Mouse (Mus musculus): ENCODE measurements at regions not wholly inside any gene's neighbourhood (a gene's known extent, or its start where the extent isn't known, plus 50 kb on each side); places are given as distances from the start of the nearest gene placed in this dataset.
"Not testable (repeated sequence)": the region's sequence is repeated elsewhere in the genome, so short reads cannot be mapped to it uniquely, and the experiment has no call there.

DNA sequence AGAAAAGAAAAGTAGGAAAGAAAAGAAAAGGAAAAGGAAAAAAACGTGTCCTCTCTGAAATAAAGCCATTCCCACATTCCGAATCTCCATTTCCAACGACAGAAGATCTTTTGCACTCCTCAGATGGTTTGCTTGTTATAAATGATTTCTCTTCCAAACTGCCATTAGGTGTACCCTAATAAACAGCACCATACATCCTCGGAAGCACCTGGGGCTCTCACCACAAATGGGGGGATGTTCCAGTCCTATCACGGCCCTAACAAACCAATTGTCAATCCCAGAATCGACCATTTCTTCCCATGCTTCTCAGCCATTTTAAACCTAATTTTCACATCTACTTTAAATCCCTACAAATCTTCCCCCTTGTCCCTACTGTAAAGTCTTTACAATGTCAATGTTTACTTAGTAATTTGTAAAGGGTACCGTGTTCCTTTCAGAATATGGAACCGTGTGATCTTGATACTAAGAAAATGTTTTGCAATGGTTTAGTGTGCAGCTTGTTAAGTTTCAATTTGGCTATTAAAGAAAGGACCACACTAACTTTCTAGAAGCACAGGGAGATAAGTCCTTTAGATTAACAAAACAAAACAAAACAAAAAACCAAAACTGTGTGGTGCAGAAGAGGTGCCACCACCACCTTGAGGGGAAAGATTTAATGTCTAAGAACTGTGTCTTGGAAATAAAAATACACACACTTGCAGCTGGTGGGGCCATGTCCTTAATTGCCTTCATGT lies 66.6 kb upstream of the Chd2 start:
- peak; percentile 74 for DNase-seq (ENCODE audit: low read depth)

DNA sequence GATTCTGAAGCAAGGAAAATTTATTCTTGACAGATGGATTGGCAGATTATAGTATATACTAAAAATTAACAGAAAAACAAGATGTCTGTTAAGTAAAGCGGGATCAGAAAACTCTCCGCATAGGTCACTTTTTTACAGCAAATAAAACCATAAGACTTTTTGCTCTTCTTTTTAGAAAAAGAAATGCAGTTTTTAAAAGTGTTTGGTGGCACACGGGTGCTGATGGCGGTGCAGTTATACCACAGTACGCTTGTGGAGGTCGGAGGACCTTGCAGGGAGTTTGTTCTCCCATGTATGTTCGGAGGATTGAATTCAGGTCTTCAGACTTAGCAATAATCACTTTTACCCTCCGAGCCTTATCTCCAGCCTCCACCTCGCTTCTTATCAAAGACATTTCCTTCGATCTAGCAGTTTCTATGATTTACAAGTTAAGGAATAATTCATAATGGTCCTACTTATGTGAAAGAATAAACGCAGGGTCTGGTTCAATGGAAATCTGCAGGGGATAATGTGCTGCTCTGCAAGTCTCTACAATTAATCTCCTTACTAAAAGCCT lies 65.9 kb upstream of the Chd2 start:
- peak; percentile 78 for DNase-seq (ENCODE audit: low read depth)

DNA sequence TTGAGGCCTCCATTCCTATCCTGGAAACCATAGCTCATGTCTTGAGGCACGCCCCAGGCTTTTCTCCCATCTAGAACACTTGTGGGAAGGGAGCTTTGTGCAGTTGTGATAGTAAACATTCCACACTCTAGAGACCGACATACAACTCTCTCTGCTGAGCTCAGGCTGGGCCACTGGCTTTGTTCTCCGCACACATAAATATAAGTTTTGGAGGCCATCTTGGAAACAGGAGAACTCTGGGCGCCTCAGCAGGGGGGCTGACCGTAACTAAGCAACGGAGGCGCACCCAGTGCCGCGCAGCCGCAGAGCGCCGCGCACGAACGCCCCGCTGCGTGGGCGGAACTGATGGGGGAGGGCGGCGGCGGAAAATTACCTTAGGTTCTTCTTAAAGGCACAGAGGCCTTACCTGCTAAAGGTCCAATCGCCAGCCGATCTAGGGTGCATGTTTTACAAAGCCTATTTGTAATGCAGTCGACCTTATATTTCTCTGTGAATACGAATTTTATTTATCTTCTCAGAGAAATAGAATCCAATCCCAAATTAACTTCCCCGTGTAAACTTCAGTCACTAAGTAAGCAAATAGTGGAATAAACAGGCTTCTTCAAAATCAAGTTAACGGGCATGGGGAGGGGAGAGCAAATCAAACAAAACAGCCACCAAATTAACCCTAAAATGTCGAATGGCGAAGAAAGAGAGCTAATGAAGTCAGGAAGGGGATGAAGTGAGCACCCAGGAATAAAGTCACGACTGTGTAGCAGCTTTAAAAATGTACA lies 65.2 kb upstream of the Chd2 start:
- peak; percentile 96 for DNase-seq (ENCODE audit: low read depth)

DNA sequence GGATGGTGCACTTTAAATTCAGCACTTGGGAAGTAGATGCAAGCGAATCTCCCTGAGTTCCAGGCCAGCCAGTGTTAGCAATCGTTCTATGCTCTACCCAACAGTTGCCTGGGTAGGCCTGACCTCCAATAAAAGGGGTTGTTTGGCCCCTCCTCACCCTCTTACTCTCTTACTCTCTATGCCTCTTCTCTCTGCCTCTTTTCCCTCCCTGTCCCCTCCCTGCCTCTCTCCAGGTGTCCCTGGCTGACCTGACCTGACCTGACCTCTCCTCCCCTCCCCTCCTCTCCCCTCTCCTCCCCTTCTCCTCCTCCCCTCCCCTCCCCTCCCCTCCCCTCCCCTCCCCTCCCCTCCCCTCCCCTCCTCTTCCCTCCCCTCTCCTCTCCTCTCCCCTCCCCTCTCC lies 63.0 kb upstream of the Chd2 start:
- no peak for DNase-seq (ENCODE audit: low read depth)

DNA sequence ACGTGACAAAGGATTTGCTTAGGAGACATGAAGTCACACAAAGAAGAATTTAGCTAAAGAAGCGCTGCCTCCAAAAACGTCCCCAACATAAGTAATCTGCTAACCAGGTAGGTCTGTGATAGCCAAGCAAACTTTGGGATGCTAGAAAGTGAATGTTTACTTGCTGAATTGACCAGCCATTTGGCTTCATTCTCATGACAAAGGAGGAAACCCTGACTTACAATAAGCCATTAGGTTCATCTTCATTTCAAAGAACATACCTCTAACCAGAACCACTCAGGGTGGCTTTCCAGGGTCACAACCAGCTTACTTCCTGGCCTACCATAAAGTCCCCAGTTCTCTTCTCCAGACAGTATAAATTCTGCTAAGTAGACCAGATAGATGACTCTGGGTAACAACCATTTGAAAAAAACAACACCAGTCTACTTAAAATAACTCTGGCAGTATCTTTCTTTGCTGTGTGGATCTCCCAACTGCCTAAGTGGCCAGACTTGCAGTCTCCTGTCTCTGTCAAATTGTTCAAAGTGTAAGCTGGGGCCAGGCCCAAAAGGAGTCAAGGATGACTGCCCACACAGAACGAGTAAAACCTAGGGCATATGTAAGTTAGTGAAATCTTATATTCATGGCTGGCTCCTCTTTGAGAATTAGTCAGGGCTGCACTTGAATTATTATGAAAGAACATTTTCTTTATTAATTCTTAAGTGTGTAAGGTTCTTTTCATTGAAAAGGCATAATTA lies 61.4 kb upstream of the Chd2 start:
- DNase-seq (ENCODE audit: low read depth) = no peak

DNA sequence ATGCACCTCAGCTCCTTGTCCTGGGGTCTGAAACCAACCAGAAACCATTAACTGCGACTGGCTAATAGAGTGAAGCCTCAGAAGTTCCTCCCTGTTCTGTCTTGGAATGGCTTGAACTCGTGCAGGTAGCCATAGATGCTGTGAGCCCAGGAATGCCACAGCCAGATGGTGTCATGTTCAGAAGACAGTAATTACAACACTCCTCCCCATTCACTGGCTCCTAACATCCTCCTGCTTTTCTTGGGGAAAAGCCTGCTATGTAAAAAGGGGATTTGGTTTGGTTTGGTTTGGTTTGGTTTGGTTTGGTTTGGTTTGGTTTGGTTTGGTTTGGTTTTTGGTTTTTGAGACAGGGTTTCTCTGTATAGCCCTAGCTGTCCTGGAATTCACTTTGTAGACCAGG lies 59.7 kb upstream of the Chd2 start:
- DNase-seq (ENCODE audit: low read depth) = no peak

DNA sequence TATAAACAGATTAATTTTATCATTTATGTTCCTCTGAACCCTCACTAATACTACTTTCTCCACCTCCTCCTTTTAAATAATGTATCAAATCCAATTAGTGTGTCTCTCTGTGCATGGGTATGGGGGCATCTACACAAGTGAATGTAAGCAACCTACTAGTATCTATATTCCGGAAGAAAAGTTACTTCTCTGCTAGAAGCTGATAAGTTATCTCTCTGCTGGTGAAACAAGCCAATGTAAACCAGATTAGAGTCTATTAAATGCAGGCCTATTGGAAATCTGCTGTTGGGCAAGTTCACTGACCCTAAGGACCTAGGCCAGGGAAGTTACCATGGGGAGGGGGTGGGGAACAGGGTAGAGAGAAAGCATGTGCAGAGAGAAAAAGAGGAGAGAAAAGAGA lies 59.1 kb upstream of the Chd2 start:
- no peak for DNase-seq (ENCODE audit: low read depth)

DNA sequence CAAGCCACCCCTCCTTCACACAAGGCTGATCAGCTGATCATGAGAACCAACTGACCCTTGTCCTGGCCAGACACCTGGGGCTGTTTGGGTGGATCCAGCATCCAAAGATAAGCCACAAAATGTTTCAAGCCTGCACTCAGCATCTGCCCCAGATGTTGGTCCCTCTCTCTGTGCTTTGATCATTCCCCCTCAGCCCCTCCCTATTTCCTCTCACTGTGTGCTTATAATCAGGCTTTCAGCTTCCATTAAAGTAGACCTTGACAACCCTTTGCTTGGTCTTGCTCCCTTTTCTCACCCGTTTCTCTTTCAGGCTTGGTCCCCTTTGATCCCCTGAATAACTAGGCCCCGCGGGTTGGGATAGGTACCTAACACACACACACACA lies 58.4 kb upstream of the Chd2 start:
- not testable (repeated sequence) for DNase-seq (ENCODE audit: low read depth)

DNA sequence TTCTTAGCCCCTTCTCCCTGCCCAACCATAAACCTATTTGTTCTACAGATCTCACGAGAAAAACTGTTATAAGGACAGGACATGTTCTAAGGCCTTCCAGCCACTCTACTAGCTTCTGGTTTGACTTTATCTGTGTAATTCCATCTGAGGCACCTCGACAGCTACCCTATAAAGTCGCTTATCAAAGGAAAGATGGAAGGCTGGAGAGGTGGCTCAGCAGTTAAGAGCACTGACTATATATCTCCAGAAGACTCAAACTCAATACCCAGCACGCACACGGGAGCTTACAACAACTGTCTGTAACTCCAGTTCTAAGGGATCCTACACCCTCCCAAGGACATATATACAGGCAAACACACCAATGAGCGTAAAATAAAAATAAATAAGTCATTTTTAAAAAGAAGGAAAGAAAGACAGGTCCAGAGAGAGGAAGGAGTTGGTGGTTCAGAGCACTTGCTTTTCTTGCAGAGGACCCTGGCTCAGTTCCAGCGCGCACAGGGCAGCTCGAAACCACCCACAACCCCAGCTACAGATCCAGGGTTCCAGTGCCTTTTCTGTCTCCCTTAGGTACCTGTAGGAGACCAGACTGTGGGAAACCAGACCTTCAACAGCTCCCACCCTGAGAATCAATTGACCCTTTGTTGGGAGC lies 57.8 kb upstream of the Chd2 start:
- no peak for DNase-seq (ENCODE audit: low read depth)

DNA sequence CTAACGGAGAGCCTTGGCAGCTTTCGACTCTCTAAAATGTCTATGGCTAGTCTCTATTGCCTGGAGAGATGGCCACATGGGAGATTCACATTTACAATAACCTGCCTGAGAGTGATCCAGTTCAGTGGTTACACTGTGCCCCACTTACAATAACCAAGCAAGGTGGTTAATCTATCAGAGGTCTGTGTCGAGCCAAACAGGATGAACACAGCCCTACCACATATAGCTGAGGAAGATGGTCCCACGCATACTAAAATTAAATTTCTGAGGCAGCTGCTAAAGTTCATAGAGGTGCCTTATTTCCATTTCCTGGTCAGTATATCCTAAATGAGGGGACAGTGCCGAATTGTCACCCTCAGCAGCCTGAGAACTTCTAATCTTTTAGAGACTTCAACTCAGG lies 56.3 kb upstream of the Chd2 start:
- DNase-seq (ENCODE audit: low read depth) = no peak

DNA sequence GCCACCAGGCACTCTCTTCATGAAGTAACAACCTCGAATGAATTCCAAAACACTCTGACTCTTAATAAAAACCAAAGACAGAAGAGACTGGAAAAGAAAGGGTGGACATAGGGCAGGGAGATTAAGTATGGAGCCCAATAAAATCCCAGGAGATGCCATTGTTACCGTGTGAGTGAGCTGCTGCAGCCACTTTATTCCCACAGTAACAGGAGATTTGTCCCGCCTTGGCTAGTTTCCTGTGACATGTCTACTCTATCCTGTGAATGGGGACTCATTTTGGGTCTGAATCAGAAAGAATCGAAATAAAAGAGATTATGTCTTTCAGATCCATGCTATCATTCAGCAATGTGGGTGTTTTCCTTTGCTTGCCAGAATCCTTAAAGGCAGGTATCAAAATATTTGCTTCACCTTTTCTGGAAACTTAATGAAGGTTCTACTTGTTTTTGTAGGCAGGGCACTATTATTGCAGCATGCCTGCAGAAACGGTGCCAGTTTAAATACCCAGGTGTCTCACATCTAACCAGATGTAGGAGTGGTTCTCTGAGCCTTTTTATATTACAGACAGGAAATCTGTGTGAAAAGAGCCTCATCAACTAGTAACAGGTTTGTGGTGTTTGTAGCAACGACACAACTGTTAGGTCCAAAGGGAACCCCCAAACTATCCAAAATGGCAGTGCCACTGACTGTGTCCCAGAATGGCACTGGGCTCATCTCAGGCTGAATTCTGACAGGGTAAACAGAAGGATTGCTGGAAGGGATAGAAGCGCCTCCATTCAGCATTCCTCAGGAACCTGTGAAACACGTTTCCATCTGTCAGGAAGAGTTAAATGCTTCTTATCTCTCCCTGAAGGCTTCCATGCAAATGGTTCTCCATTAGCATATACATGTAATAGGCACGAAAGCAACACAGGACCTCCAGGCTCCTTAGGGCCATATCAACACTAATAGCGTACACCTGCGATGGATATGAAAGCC lies 55.5 kb upstream of the Chd2 start:
- DNase-seq (ENCODE audit: low read depth) = no peak

DNA sequence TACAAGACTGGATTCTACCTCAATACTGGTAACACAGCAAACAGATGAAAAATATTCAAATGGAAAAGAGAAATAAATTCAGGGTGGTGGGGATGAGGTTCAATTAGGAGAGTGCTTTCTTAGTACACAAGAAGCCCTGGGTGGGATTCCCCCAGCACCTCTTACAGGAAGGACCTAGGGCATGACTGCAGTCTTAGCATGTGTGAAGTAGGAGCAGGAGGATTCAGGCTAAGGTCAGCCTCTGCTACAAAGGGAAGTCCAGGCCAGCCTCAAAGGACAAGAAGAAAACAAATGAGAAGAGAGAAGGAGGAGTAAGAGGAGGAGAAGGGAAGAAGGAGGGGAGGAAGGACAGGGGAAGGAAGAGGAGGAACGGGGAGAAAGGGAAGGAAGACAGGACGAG lies 54.8 kb upstream of the Chd2 start:
- DNase-seq (ENCODE audit: low read depth) = peak; percentile 38

DNA sequence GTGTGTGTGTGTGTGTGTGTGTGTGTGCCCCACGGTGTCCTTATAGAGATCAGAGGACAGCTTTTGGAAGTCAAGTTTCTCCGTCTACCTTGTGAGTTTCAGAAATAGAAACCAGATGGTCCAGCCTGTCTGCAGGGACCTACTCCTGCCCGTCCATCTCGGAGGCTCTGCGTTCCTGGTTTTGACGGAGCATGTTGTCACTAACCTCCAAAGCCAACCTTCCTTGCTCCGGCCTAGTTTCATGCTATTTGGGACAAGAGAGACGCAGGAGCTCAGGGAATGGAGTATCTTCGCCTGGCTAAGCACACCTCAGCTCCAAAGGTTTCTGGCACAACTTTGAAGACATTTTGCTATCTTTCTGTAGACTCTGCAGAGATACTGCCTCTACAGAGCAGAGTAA lies 54.2 kb upstream of the Chd2 start:
- DNase-seq (ENCODE audit: low read depth) = no peak

DNA sequence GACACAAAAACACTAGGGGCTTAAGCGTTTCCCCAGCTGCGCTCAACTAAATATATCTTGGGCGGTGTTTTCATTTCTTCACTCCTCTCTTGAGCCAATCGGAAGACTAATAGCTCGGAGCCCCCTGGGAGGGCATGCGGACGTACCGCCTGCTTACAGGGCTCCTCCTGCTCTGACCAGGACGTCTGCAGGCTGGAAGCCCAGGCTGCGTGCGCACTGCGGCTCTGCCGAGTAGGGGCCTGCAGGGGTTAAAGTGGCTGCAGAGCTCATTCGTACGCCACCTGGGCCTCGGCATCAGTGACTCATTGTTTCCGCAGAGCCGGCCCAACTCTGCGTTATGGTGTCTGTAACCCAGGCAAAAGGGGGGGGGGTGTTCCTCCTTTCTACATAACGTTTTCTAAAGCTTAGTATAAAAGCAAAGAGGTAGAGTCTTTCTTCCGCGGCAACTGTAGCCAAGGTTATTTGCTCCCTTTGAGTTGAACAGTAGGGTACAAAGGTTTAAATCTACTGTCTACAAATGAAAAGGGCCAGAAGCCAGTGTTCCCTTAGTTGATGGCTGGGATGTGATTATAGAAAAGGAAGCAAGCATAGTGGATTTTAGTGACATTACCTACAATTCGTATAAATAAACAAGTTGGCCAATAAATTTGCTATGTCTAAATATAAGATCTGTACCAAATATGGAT lies 53.7 kb upstream of the Chd2 start:
- peak; percentile 100 for DNase-seq (ENCODE audit: low read depth)

DNA sequence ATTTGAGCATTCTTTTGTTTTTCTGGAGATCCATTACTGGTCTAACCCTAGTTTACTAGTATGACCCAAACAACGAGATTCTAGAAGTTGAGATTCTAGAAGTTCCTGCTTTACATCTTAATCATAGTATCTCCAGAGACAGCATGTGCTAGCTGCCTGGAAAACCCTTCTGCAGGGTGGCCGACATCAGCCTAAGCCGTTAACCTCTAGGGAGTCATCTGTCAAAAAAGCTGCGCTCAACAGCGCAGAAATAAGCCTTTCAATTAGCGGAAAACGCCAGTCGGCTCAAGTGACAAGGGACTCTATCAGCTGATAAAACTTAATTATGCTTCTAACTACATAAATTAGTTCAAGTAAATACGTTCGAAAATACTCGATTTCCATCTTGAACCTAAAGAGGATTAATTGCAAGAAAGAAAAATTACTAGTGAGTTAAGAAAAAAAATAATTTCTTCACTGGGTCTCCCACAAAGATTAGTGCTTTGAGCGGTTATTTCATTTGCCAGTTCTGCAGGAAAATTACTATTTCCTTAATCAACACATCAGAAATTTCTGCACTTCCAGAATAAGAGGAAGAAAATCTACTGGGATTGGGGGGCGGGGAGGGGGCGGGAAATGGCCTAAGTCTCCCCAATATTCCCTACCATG lies 53.0 kb upstream of the Chd2 start:
- DNase-seq (ENCODE audit: low read depth) = peak; percentile 74

DNA sequence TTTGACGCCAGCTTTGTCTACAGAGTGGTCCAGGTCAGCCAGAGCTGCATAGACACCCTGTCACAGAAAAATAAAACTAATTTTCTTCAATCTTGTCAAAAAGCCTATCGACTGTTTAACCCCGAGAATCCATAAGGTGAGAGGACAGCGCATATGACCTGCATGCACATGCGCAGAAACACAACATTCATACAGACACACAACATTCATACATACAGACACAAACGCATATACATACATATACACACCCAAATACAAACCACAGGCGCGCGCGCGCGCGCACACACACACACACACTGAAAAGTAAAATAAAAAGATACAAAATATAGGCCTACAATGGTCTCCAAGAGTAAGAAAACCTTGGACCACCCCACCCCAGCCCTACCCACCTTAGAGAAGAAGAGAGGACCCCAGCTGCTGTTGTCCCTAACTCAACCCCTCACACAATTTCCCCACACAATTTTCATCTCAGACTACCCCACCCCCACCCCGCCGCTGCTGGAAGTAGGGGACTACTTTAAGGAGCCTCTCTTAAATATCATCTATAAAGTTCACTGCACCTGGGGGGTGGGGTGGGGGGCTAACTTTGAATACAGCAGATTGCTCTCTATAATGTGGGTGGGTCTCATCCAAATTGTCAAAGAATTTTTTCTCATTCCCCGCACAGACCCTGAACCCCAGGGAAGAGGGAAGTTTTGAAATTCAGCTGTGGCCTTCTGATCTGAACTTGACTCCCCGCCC lies 52.2 kb upstream of the Chd2 start:
- peak; percentile 66 for DNase-seq (ENCODE audit: low read depth)

DNA sequence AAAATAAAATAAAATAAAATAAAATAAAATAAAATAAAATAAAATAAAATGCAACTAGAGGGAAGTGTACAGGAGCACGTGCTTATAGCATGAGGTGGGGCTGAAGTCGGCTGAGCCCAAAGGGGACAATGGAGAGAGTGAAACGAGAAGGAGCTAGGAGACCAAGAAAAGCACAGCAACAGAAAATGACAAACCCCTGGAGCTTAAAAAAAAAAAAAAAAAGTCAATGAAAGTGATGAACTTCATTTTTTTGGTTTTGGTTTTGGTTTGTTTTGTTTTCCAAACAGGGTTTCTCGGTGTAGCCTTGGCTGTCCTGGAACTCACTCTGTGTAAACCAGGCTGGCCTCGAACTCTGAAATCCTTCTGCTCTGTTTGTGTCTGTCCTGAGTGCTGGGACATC lies 51.2 kb upstream of the Chd2 start:
- DNase-seq (ENCODE audit: low read depth) = no peak

Data from 416B (cell line).